Comparison of ENCODE assay signal across 10 mouse cellular contexts in genomic region chr4:142221025-142221756, GRCm38 (mm10). TPM values are rescaled to one million over a fixed set of nuclear protein-coding genes. Genes with fewer than 3 reads are reported as not detected.
DNase-seq lines count a peak whose midpoint lies in the region; ATAC-seq lines count a peak whose summit lies in the region.
"Had no signal": no experiment of that assay in that cellular context is flagged by ENCODE, and none has a peak within 500 bp of the region (broad histone marks: within the 10 kb centered on the region; RNA-seq: fewer than 3 reads in every experiment).

No protein-coding gene starts in this region.

- DNase-seq in heart, embryonic 10.5 days (ENCODE audit: low spot score) = no peak
- DNase-seq in heart, adult 8-10 months (ENCODE audit: low spot score) = no peak
- peak; percentile 68 for DNase-seq in embryo, embryonic 9.5 days (ENCODE audit: extremely low spot score)
- DNase-seq in liver, embryonic 11.5 days (ENCODE audit: low spot score) = no peak
- DNase-seq in ovary, postnatal 10 days (ENCODE audit: low spot score) = no peak
- DNase-seq in natural killer cell, adult 2 months (ENCODE audit: low spot score in 2 of 2) = no peak
- DNase-seq in urinary bladder, postnatal 4 days (ENCODE audit: low spot score in 2 of 2) = no peak
- DNase-seq: layer of hippocampus, adult 9-11 months had no signal

- peak overlapping the region; percentile 72 for H3K27ac ChIP-seq in heart, embryonic 10.5 days
- H3K27ac ChIP-seq in intestine, embryonic 15.5 days = peak overlapping the region; percentile 80
- H3K27ac ChIP-seq in liver, embryonic 11.5 days (ENCODE audit: low read depth, low read length) = peak overlapping the region; percentile 17; the same call in 1 of the 2 replicates

- 39% methylated on average over 18 of the region's 18 CpGs for WGBS in heart, embryonic 10.5 days
- WGBS in intestine, embryonic 15.5 days = 33% methylated on average over 18 of the region's 18 CpGs
- 61% methylated on average over 18 of the region's 18 CpGs for WGBS in liver, embryonic 11.5 days

- peak overlapping the region; percentile 3; the same call in 1 of the 2 replicates for H3K4me2 ChIP-seq in intestine, embryonic 15.5 days (replicated peaks)
- no peak overlapping the region for H3K4me2 ChIP-seq in liver, embryonic 11.5 days

- ATAC-seq in intestine, embryonic 15.5 days = peak; percentile 45
- no peak for ATAC-seq in liver, embryonic 11.5 days (replicated peaks; ENCODE audit: low FRiP score)

- H3K4me3 ChIP-seq in heart, embryonic 10.5 days = no peak overlapping the region
- no peak overlapping the region for H3K4me3 ChIP-seq in intestine, embryonic 15.5 days (replicated peaks)
- no peak overlapping the region for H3K4me3 ChIP-seq in liver, embryonic 11.5 days (ENCODE audit: low read depth, low read length)
- H3K4me3 ChIP-seq: myocyte had no signal

- no peak overlapping the region for H3K9ac ChIP-seq in intestine, embryonic 15.5 days
- H3K9ac ChIP-seq in liver, embryonic 11.5 days (ENCODE audit: low read depth, low read length) = no peak overlapping the region

- no peaks in the 10 kb centered on the region for H3K9me3 ChIP-seq in heart, embryonic 10.5 days
- no peaks in the 10 kb centered on the region for H3K9me3 ChIP-seq in intestine, embryonic 15.5 days
- no peaks in the 10 kb centered on the region for H3K9me3 ChIP-seq in liver, embryonic 11.5 days (ENCODE audit: control insufficient read depth, low read length)

- no peaks in the 10 kb centered on the region for H3K27me3 ChIP-seq in heart, embryonic 10.5 days (ENCODE audit: insufficient read depth, poor library complexity, severe bottlenecking)
- no peaks in the 10 kb centered on the region for H3K27me3 ChIP-seq in intestine, embryonic 15.5 days (replicated peaks)
- no peaks in the 10 kb centered on the region for H3K27me3 ChIP-seq in liver, embryonic 11.5 days (replicated peaks; ENCODE audit: control insufficient read depth, insufficient read depth, low read length)

- no peaks in the 10 kb centered on the region for H3K36me3 ChIP-seq in heart, embryonic 10.5 days
- H3K36me3 ChIP-seq in intestine, embryonic 15.5 days = no peaks in the 10 kb centered on the region
- no peaks in the 10 kb centered on the region for H3K36me3 ChIP-seq in liver, embryonic 11.5 days (ENCODE audit: control insufficient read depth, insufficient read depth, low read length)

- peaks cover 88% of the 10 kb centered on the region for H3K4me1 ChIP-seq in heart, embryonic 10.5 days
- peaks cover 82% of the 10 kb centered on the region for H3K4me1 ChIP-seq in intestine, embryonic 15.5 days (replicated peaks)
- peaks cover 24% of the 10 kb centered on the region for H3K4me1 ChIP-seq in liver, embryonic 11.5 days (replicated peaks; ENCODE audit: control insufficient read depth, insufficient read depth, low read length)

RNA-seq across cellular contexts. Expression of gene Kazn, which starts 18.0 kb away (rescaled TPM):
- polyA plus RNA-seq in heart, embryonic 10.5 days (2016; fragmentation: Nextera tagmentation; extraction: Ambion mirVana) = 11.2 and 12.2 TPM in 2 replicates
- 1 to 10 TPM; 2.9 to 4.0 (median 3.5) TPM for total RNA-seq in heart, adult 8-10 months (2022)
- polyA plus RNA-seq in intestine, embryonic 15.5 days (2015; fragmentation: Nextera tagmentation; extraction: Ambion mirVana) = 13.6 and 14.0 TPM in 2 replicates
- 4.0 and 4.4 TPM in 2 replicates for polyA plus RNA-seq in liver, embryonic 11.5 days (2014; fragmentation: Nextera tagmentation; extraction: Ambion mirVana)
- polyA plus RNA-seq: myocyte had no signal

Comparison
In these comparisons a context has a peak if more than half of its experiments do, and no peak if none do; other contexts are left out.
1. H3K27ac ChIP-seq: peak in every context shown above with its lines; median percentile 80 in intestine, embryonic 15.5 days; 72 in heart, embryonic 10.5 days; 17 in liver, embryonic 11.5 days.